Mouse (Mus musculus): ENCODE measurements around the gene Pdlim4. TPM values are rescaled to one million over a fixed set of nuclear protein-coding genes. Genes with fewer than 3 reads are reported as not detected.
A peak's percentile ranks its signal among the peaks of the same experiment; 100 is the strongest.

The Pdlim4 gene
- polyA plus RNA-seq, 1 experiment from 2014 or later = 4.0 TPM

- DNase-seq (no peak), ATAC-seq (no peak)
- Histone ChIP-seq H3K4me3 (ENCODE audit: low read depth, low read length) (no peak overlapping the region), H3K36me3 (replicated peaks; ENCODE audit: insufficient read depth, low read length) (no peaks in the 10 kb centered on the region), H3K4me2 (ENCODE audit: low read depth, low read length) (no peak overlapping the region), H3K27ac (ENCODE audit: low read depth) (no peak overlapping the region), H3K4me1 (ENCODE audit: insufficient read depth) (no peaks in the 10 kb centered on the region), H3K9me3 (ENCODE audit: low read length) (no peaks in the 10 kb centered on the region), H3K27me3 (ENCODE audit: insufficient read depth, low read length) (no peaks in the 10 kb centered on the region), H3K9ac (replicated peaks) (no peak overlapping the region)
- WGBS (ENCODE audit: insufficient replicate concordance) = 61% methylated on average over 9 of the region's 9 CpGs
- TF ChIP-seq EP300 (IDR thresholded peaks at IDR 0.05; ENCODE audit: low read depth) (no peak), CTCF (IDR thresholded peaks at IDR 0.05; ENCODE audit: low read depth) (no peak)
Measured at GRCm38 (mm10) chr11:54060316-54060715, 8.5 kb downstream of the Pdlim4 start.

- 53% methylated on average over 1 of the region's 1 CpGs for WGBS (ENCODE audit: insufficient replicate concordance)
- DNase-seq = no peak
- H3K4me3 ChIP-seq (ENCODE audit: low read depth, low read length) = no peak overlapping the region
- no peak overlapping the region for H3K9ac ChIP-seq (replicated peaks)
- no peaks in the 10 kb centered on the region for H3K36me3 ChIP-seq (replicated peaks; ENCODE audit: insufficient read depth, low read length)
- no peak overlapping the region for H3K4me2 ChIP-seq (ENCODE audit: low read depth, low read length)
- ATAC-seq = no peak
- no peak for TF ChIP-seq CTCF (IDR thresholded peaks at IDR 0.05; ENCODE audit: low read depth)
- no peak for TF ChIP-seq EP300 (IDR thresholded peaks at IDR 0.05; ENCODE audit: low read depth)
- H3K9me3 ChIP-seq (ENCODE audit: low read length) = no peaks in the 10 kb centered on the region
- no peak overlapping the region for H3K27ac ChIP-seq (ENCODE audit: low read depth)
- no peaks in the 10 kb centered on the region for H3K27me3 ChIP-seq (ENCODE audit: insufficient read depth, low read length)
- no peaks in the 10 kb centered on the region for H3K4me1 ChIP-seq (ENCODE audit: insufficient read depth)
Measured at GRCm38 (mm10) chr11:54059526-54059925, 9.3 kb downstream of the Pdlim4 start.

- ATAC-seq = no peak
- DNase-seq = no peak
Measured at GRCm38 (mm10) chr11:54058643-54059042, 10.2 kb downstream of the Pdlim4 start.

GRCm38 (mm10) chr11:54058056-54058617, 10.7 kb downstream of the Pdlim4 start:
- H3K27me3 ChIP-seq (ENCODE audit: insufficient read depth, low read length) = no peaks in the 10 kb centered on the region
- 73% methylated on average over 10 of the region's 10 CpGs for WGBS (ENCODE audit: insufficient replicate concordance)
- TF ChIP-seq CTCF (IDR thresholded peaks at IDR 0.05; ENCODE audit: low read depth) = no peak
- no peak for TF ChIP-seq EP300 (IDR thresholded peaks at IDR 0.05; ENCODE audit: low read depth)
- no peak overlapping the region for H3K4me2 ChIP-seq (ENCODE audit: low read depth, low read length)
- no peak overlapping the region for H3K9ac ChIP-seq (replicated peaks)
- H3K36me3 ChIP-seq (replicated peaks; ENCODE audit: insufficient read depth, low read length) = no peaks in the 10 kb centered on the region
- H3K9me3 ChIP-seq (ENCODE audit: low read length) = no peaks in the 10 kb centered on the region
- no peak overlapping the region for H3K4me3 ChIP-seq (ENCODE audit: low read depth, low read length)
- no peaks in the 10 kb centered on the region; the same call in 1 of the 2 replicates for H3K4me1 ChIP-seq (ENCODE audit: insufficient read depth)
- no peak for ATAC-seq
- no peak for DNase-seq
- no peak overlapping the region for H3K27ac ChIP-seq (ENCODE audit: low read depth)

More at GRCm38 (mm10) chr11:54058643-54059042, 10.2 kb downstream of the Pdlim4 start:
- WGBS (ENCODE audit: insufficient replicate concordance) = 68% methylated on average over 6 of the region's 6 CpGs
- no peak overlapping the region for H3K4me3 ChIP-seq (ENCODE audit: low read depth, low read length)
- no peak overlapping the region for H3K9ac ChIP-seq (replicated peaks)
- TF ChIP-seq EP300 (IDR thresholded peaks at IDR 0.05; ENCODE audit: low read depth) = no peak
- TF ChIP-seq CTCF (IDR thresholded peaks at IDR 0.05; ENCODE audit: low read depth) = no peak
- H3K27ac ChIP-seq (ENCODE audit: low read depth) = no peak overlapping the region
- no peaks in the 10 kb centered on the region for H3K36me3 ChIP-seq (replicated peaks; ENCODE audit: insufficient read depth, low read length)
- no peak overlapping the region for H3K4me2 ChIP-seq (ENCODE audit: low read depth, low read length)
- no peaks in the 10 kb centered on the region for H3K4me1 ChIP-seq (ENCODE audit: insufficient read depth)
- H3K27me3 ChIP-seq (ENCODE audit: insufficient read depth, low read length) = no peaks in the 10 kb centered on the region
- no peaks in the 10 kb centered on the region for H3K9me3 ChIP-seq (ENCODE audit: low read length)

GRCm38 (mm10) chr11:54057428-54057827, 11.4 kb downstream of the Pdlim4 start:
- no peaks in the 10 kb centered on the region; the same call in 1 of the 2 replicates for H3K4me1 ChIP-seq (ENCODE audit: insufficient read depth)
- WGBS (ENCODE audit: insufficient replicate concordance) = 60% methylated on average over 2 of the region's 2 CpGs
- no peak overlapping the region for H3K9ac ChIP-seq (replicated peaks)
- no peak overlapping the region for H3K4me3 ChIP-seq (ENCODE audit: low read depth, low read length)
- ATAC-seq (no peak), DNase-seq (no peak)
- H3K36me3 ChIP-seq (replicated peaks; ENCODE audit: insufficient read depth, low read length) = no peaks in the 10 kb centered on the region
- H3K27me3 ChIP-seq (ENCODE audit: insufficient read depth, low read length) = no peaks in the 10 kb centered on the region
- H3K27ac ChIP-seq (ENCODE audit: low read depth) = no peak overlapping the region
- TF ChIP-seq EP300 (IDR thresholded peaks at IDR 0.05; ENCODE audit: low read depth) (no peak), CTCF (IDR thresholded peaks at IDR 0.05; ENCODE audit: low read depth) (no peak)
- H3K4me2 ChIP-seq (ENCODE audit: low read depth, low read length) = no peak overlapping the region
- no peaks in the 10 kb centered on the region for H3K9me3 ChIP-seq (ENCODE audit: low read length)

GRCm38 (mm10) chr11:54056132-54056531, 12.7 kb downstream of the Pdlim4 start:
- Histone ChIP-seq H3K4me1 (ENCODE audit: insufficient read depth) (no peaks in the 10 kb centered on the region; the same call in 1 of the 2 replicates), H3K9me3 (ENCODE audit: low read length) (no peaks in the 10 kb centered on the region), H3K27me3 (ENCODE audit: insufficient read depth, low read length) (no peaks in the 10 kb centered on the region), H3K9ac (replicated peaks) (no peak overlapping the region), H3K4me3 (ENCODE audit: low read depth, low read length) (no peak overlapping the region), H3K4me2 (ENCODE audit: low read depth, low read length) (no peak overlapping the region), H3K36me3 (replicated peaks; ENCODE audit: insufficient read depth, low read length) (no peaks in the 10 kb centered on the region), H3K27ac (ENCODE audit: low read depth) (no peak overlapping the region)
- WGBS (ENCODE audit: insufficient replicate concordance) = 47% methylated on average over 8 of the region's 8 CpGs
- DNase-seq (peak; percentile 55), ATAC-seq (peak; percentile 78)
- TF ChIP-seq CTCF (IDR thresholded peaks at IDR 0.05; ENCODE audit: low read depth) (peak; percentile 56), EP300 (IDR thresholded peaks at IDR 0.05; ENCODE audit: low read depth) (no peak)

Measured in liver, postnatal 0 days (tissue).